In genomic region chr2:106162681-106163080, GRCm38 (mm10) we compare ENCODE assay signal across 23 mouse cellular contexts.
"Had no signal": no experiment of that assay in that cellular context is flagged by ENCODE, and none has a peak within 500 bp of the region (broad histone marks: within the 10 kb centered on the region; RNA-seq: fewer than 3 reads in every experiment).

No protein-coding gene starts in this region.

- ATAC-seq: liver, postnatal 0 days; lung, postnatal 0 days; midbrain, embryonic 15.5 days had no signal

- H3K9me3 ChIP-seq: kidney, embryonic 15.5 days; limb, embryonic 12.5 days; limb, embryonic 15.5 days; midbrain, embryonic 12.5 days; midbrain, embryonic 15.5 days; neural tube, embryonic 13.5 days had no signal

- H3K36me3 ChIP-seq: kidney, embryonic 15.5 days; limb, embryonic 12.5 days; limb, embryonic 15.5 days; midbrain, embryonic 12.5 days; midbrain, embryonic 15.5 days; neural tube, embryonic 13.5 days had no signal

- H3K4me2 ChIP-seq: kidney, embryonic 15.5 days; limb, embryonic 12.5 days; limb, embryonic 15.5 days; liver, embryonic 11.5 days; lung, embryonic 14.5 days; midbrain, embryonic 12.5 days; midbrain, embryonic 15.5 days; neural tube, embryonic 13.5 days had no signal

- H3K27ac ChIP-seq: kidney, embryonic 15.5 days; limb, embryonic 12.5 days; limb, embryonic 15.5 days; liver, embryonic 14.5 days; macrophage; midbrain, embryonic 12.5 days; midbrain, embryonic 15.5 days; neural tube, embryonic 13.5 days; stomach, postnatal 0 days had no signal

- H3K4me1 ChIP-seq: kidney, embryonic 15.5 days; limb, embryonic 12.5 days; limb, embryonic 15.5 days; midbrain, embryonic 12.5 days; midbrain, embryonic 15.5 days had no signal

- H3K9ac ChIP-seq: kidney, embryonic 15.5 days; limb, embryonic 12.5 days; limb, embryonic 15.5 days; liver, embryonic 14.5 days; liver, postnatal 0 days; lung, embryonic 14.5 days; midbrain, embryonic 12.5 days; midbrain, embryonic 15.5 days; neural tube, embryonic 13.5 days had no signal

- H3K27me3 ChIP-seq: kidney, embryonic 15.5 days; limb, embryonic 12.5 days; limb, embryonic 15.5 days; midbrain, embryonic 12.5 days; midbrain, embryonic 15.5 days; neural tube, embryonic 13.5 days had no signal

- H3K4me3 ChIP-seq: kidney, embryonic 15.5 days; limb, embryonic 12.5 days; limb, embryonic 15.5 days; midbrain, embryonic 12.5 days; midbrain, embryonic 15.5 days; neural tube, embryonic 13.5 days had no signal

- DNase-seq: kidney, adult 8-10 months; kidney, postnatal 10 days; kidney, postnatal 36 days; left cerebral cortex, postnatal 4 days; liver, postnatal 0 days; lung, embryonic 14.5 days; right cerebral cortex, adult 18-20 months; right cerebral cortex, postnatal 14 days; right cerebral cortex, postnatal 4 days; thymus, adult 2 months; thymus, postnatal 14 days; thymus, postnatal 4 days had no signal
